Mouse (Mus musculus) induced T-regulatory cell, adult 2 months (primary cell): Measurements from ENCODE around the gene Adcy3.

Experiments
- DNase-seq: peaks from one replicate; pipeline ENCODE4 v3.0.0-alpha.2; 2012; ENCODE audit warnings: low read depth

The Adcy3 gene

GRCm38 (mm10) chr12:4132941-4133846 lies at the start of gene Adcy3:
Adcy3 (plus strand) TSS chr12:4133103.
- DNase-seq = peak; percentile 87

- no peak for DNase-seq
Measured at GRCm38 (mm10) chr12:4083441-4083840, 49.5 kb upstream of the Adcy3 start.

- DNase-seq = peak; percentile 72
Measured at GRCm38 (mm10) chr12:4107383-4107782, 25.5 kb upstream of the Adcy3 start.

- no peak for DNase-seq
Measured at GRCm38 (mm10) chr12:4116132-4116531, 16.8 kb upstream of the Adcy3 start.

GRCm38 (mm10) chr12:4117136-4117535 lies 15.8 kb upstream of the Adcy3 start:
- no peak for DNase-seq

- no peak for DNase-seq
Measured at GRCm38 (mm10) chr12:4117579-4117978, 15.3 kb upstream of the Adcy3 start.

- no peak for DNase-seq
Measured at GRCm38 (mm10) chr12:4127346-4127745, 5.6 kb upstream of the Adcy3 start.

- peak; percentile 27 for DNase-seq
Measured at GRCm38 (mm10) chr12:4133847-4134212, 927 bp downstream of the Adcy3 start.

GRCm38 (mm10) chr12:4143179-4143578 lies 10.3 kb downstream of the Adcy3 start:
- DNase-seq = peak; percentile 20

- DNase-seq = no peak
Measured at GRCm38 (mm10) chr12:4150936-4151335, 18.0 kb downstream of the Adcy3 start.

GRCm38 (mm10) chr12:4151969-4152368 lies 19.1 kb downstream of the Adcy3 start:
- no peak for DNase-seq

- DNase-seq = no peak
Measured at GRCm38 (mm10) chr12:4157466-4157865, 24.6 kb downstream of the Adcy3 start.

GRCm38 (mm10) chr12:4158179-4158578 lies 25.3 kb downstream of the Adcy3 start:
- no peak for DNase-seq

- no peak for DNase-seq
Measured at GRCm38 (mm10) chr12:4158868-4159632, 26.1 kb downstream of the Adcy3 start.

GRCm38 (mm10) chr12:4160322-4160721 lies 27.4 kb downstream of the Adcy3 start:
- no peak for DNase-seq

- no peak for DNase-seq
Measured at GRCm38 (mm10) chr12:4162886-4163285, 30.0 kb downstream of the Adcy3 start.

- DNase-seq = no peak
Measured at GRCm38 (mm10) chr12:4166970-4167369, 34.1 kb downstream of the Adcy3 start.

- DNase-seq = no peak
Measured at GRCm38 (mm10) chr12:4169058-4169457, 36.2 kb downstream of the Adcy3 start.

GRCm38 (mm10) chr12:4169622-4170021 lies 36.7 kb downstream of the Adcy3 start:
- no peak for DNase-seq

- DNase-seq = no peak
Measured at GRCm38 (mm10) chr12:4173108-4173790, 40.3 kb downstream of the Adcy3 start.

- DNase-seq = no peak
Measured at GRCm38 (mm10) chr12:4178839-4179238, 45.9 kb downstream of the Adcy3 start.

- no peak for DNase-seq
Measured at GRCm38 (mm10) chr12:4179671-4180233, 46.8 kb downstream of the Adcy3 start.
